Mouse (Mus musculus) heart, embryonic 11.5 days (tissue): ENCODE results near the gene Ogfod2. TPM values are rescaled to one million over a fixed set of nuclear protein-coding genes. Genes with fewer than 3 reads are reported as not detected.

ENCODE experiments used
- ATAC-seq: fragments of 200-750 bp; cut with Nextera tagmentation; replicated peaks from 2 replicates; pipeline ENCODE4 v1.8.0; 2017; ENCODE audit warnings: moderate library complexity; ENCODE audit not compliant: insufficient number of reproducible peaks, low FRiP score, low TSS enrichment
- H3K27ac ChIP-seq: fragments of 300-500 bp; sonication (generic); 2 replicates; pipeline ENCODE4 v1.5.1; 2014; ENCODE audit warnings: mild to moderate bottlenecking, low read depth, low read length
- H3K27me3 ChIP-seq: fragments of 300-500 bp; sonication (generic); 2 replicates; pipeline ENCODE4 v1.6.1; 2014; ENCODE audit warnings: mild to moderate bottlenecking, low read length, mixed read lengths; ENCODE audit not compliant: control insufficient read depth, insufficient read depth
- H3K36me3 ChIP-seq: fragments of 300-500 bp; sonication (generic); 2 replicates; pipeline ENCODE4 v1.6.1; 2014; ENCODE audit warnings: mild to moderate bottlenecking, low read length, moderate library complexity, mixed read lengths; ENCODE audit not compliant: control insufficient read depth, insufficient read depth
- H3K4me1 ChIP-seq: fragments of 300-500 bp; sonication (generic); 2 replicates; pipeline ENCODE4 v1.6.1; 2014; ENCODE audit warnings: low read length; ENCODE audit not compliant: control insufficient read depth, insufficient read depth
- H3K4me2 ChIP-seq: fragments of 300-500 bp; sonication (generic); 2 replicates; pipeline ENCODE4 v1.6.1; 2014; ENCODE audit warnings: mild to moderate bottlenecking, moderate library complexity
- H3K4me3 ChIP-seq: fragments of 300-500 bp; sonication (generic); 2 replicates; pipeline ENCODE4 v1.5.1; 2014; ENCODE audit warnings: low read depth, low read length
- H3K9ac ChIP-seq: fragments of 300-500 bp; sonication (generic); 2 replicates; pipeline ENCODE4 v1.6.1; 2014; ENCODE audit warnings: mild to moderate bottlenecking, low read depth, low read length, moderate library complexity
- H3K9me3 ChIP-seq: fragments of 300-500 bp; sonication (generic); replicated peaks from 2 replicates; pipeline ENCODE4 v1.6.1; 2016; ENCODE audit warnings: low read length; ENCODE audit not compliant: control insufficient read depth
- WGBS: fragments of 180-500 bp; shearing (Covaris S2); extraction: QIAGEN DNeasy Blood & Tissue Kit; methylation state at CpG from one replicate; pipeline ENCODE4 v1.1.7; 2014; ENCODE audit not compliant: insufficient replicate concordance; 5-methylcytosine and 5-hydroxymethylcytosine counted together
- polyA plus RNA-seq: library from polyadenylated mRNA; unstranded; fragments of >200 nt; fragmentation: Nextera tagmentation; extraction: Ambion mirVana; gene quantifications from 2 replicates; pipeline ENCODE4 v1.2.1, GENCODE M21; 2014

Gene Ogfod2
- polyA plus RNA-seq, 1 experiment from 2014 or later = 13.6 TPM

DNA sequence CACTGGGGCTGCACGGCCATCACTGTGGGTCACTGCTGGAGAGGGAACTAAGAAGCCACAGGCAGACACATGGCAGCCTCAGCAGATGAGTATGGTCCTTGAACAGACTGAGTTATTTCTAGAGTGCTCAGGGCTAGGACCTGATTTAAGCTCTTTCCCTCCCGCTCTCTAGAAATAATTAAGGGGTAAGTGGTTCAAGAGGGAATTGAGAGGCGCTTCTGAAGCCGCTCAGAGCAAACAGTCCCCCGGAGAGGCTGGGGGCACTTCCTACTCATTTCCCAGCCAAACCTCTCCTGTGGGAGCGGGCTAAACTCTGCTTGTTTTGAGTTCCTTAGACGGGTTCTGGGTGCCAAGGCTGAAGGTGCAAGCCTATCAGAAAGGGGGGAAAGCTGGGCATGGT is 38.8 kb downstream of the Ogfod2 start:
- H3K4me2 ChIP-seq = no peak overlapping the region
- H3K27me3 ChIP-seq = no peaks in the 10 kb centered on the region
- no peak overlapping the region for H3K27ac ChIP-seq
- H3K9ac ChIP-seq = no peak overlapping the region
- H3K4me3 ChIP-seq = no peak overlapping the region
- ATAC-seq = no peak
- no peaks in the 10 kb centered on the region; the same call in 1 of the 2 replicates for H3K4me1 ChIP-seq
- no peaks in the 10 kb centered on the region for H3K9me3 ChIP-seq
- H3K36me3 ChIP-seq = peaks cover 3% of the 10 kb centered on the region; the same call in 1 of the 2 replicates
- WGBS = 66% methylated on average over 7 of the region's 7 CpGs

DNA sequence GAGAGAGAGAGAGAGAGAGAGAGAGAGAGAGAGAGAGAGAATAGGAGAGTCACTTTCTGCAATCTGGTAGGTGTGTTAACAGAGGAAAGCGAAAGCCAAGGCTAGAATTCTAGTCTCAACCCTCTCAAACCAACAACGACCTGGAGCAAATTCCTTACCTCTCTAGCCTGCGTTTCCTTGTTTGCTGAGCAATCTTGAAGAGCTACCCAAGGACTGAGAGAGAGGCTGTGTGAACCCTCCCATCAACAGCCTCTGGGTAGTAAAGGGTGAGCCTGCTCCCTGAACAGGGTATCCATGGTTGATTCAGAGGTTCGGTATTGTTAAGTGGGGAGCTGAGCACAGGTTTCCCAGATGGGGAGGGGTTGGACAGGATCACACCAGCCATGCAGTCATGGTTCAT is 40.6 kb downstream of the Ogfod2 start:
- 82% methylated on average over 4 of the region's 4 CpGs for WGBS
- no peak overlapping the region for H3K9ac ChIP-seq
- no peaks in the 10 kb centered on the region for H3K9me3 ChIP-seq
- H3K36me3 ChIP-seq = peaks cover 3% of the 10 kb centered on the region; the same call in 1 of the 2 replicates
- H3K4me3 ChIP-seq = no peak overlapping the region
- ATAC-seq = no peak
- H3K27me3 ChIP-seq = no peaks in the 10 kb centered on the region
- no peak overlapping the region for H3K4me2 ChIP-seq
- no peaks in the 10 kb centered on the region for H3K4me1 ChIP-seq
- no peak overlapping the region for H3K27ac ChIP-seq

DNA sequence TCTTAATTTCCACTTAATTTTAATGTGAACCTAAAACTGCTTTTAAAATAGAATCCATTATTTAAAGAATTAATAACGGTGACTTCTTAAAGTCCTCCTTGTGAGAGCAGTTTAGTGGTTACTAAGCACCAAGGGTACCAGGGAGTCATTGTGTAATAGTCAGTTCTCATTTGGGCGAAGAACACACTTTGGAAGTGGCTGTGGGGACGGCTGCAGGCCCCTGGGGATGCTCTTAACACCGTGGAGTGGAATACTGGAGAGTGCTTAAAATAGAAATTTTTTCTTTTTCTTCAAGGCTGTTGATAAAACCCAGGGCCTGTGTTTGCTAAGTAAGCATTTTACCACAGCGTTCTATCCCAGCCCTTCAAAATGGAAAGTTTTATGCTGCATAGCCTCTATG is 43.8 kb downstream of the Ogfod2 start:
- Histone ChIP-seq H3K9me3 (no peaks in the 10 kb centered on the region), H3K4me3 (no peak overlapping the region), H3K4me1 (peaks cover 23% of the 10 kb centered on the region), H3K9ac (no peak overlapping the region), H3K27me3 (no peaks in the 10 kb centered on the region), H3K36me3 (no peaks in the 10 kb centered on the region), H3K4me2 (no peak overlapping the region), H3K27ac (no peak overlapping the region)
- ATAC-seq = no peak
- 52% methylated on average over 5 of the region's 5 CpGs for WGBS

DNA sequence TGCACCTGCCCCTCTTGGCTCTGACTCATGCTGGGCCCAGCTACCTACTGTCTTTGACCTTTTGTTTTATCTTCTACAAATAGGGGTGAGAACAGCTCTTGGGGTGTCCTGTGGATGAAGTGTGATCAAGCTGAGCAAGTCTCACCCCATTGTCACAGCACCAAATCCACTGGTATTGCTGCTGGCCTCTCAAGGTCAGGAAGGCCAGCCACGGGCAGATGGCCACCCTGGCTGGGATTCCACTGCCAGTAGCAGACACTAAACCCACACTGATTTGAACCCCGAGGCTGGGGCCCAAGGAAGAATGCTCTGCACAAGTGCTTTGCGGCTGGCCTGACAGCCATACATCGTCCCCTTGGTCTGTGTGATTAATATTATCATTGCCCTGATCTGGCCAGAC is 46.2 kb downstream of the Ogfod2 start:
- no peak overlapping the region for H3K4me2 ChIP-seq
- no peak overlapping the region for H3K4me3 ChIP-seq
- H3K9me3 ChIP-seq = no peaks in the 10 kb centered on the region
- H3K27ac ChIP-seq = 0 out of 2 replicates have a peak overlapping the region, but pooled peaks have one; percentile 5
- 29% methylated on average over 4 of the region's 4 CpGs for WGBS
- no peak for ATAC-seq
- H3K36me3 ChIP-seq = no peaks in the 10 kb centered on the region
- peaks cover 44% of the 10 kb centered on the region for H3K4me1 ChIP-seq
- H3K27me3 ChIP-seq = no peaks in the 10 kb centered on the region
- no peak overlapping the region for H3K9ac ChIP-seq

DNA sequence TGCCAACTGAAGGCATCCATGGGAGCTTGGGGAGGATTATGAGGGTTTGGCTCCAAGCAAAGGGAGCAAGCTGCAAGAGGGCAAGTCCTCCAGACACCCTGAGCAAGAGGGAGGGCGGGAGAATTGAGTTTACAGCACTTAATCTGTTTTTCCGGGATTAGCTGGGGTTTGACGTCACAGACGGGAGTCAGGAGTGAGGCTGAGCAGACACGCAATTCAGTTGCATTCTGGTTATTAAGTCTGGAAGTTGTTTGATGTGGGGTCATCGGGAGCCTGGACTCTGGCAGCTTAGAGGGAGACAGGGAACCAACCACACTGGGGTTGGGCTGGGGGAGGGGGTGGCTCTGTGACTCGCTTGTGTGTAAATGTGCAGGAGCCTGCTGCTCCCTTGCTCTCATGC is 47.4 kb downstream of the Ogfod2 start:
- ATAC-seq = no peak
- 32% methylated on average over 7 of the region's 7 CpGs for WGBS
- H3K9ac ChIP-seq = peak overlapping the region; percentile 16; the same call in 1 of the 2 replicates
- no peaks in the 10 kb centered on the region for H3K27me3 ChIP-seq
- H3K4me2 ChIP-seq = no peak overlapping the region
- peak overlapping the region; percentile 41 for H3K27ac ChIP-seq
- no peaks in the 10 kb centered on the region for H3K9me3 ChIP-seq
- no peaks in the 10 kb centered on the region for H3K36me3 ChIP-seq
- no peak overlapping the region for H3K4me3 ChIP-seq
- H3K4me1 ChIP-seq = peaks cover 56% of the 10 kb centered on the region

DNA sequence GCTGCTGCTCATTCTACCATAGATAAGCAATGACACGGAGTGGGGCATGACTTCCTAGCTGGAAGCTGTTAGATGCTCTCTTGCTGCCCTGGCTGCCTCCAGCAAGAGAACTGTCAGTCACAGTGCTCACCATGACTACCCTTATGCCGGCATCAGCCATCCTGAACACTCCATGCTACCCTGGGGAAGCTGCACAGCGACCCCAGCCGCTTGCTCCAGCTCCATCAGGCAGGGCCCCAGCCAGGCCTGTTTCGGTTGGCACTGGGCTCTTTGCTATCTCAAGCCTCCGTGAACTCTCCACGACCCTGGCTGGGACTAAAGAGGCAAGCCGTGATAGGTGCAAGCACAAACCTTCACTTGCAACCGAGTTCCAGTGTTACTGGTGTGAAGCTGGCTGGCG is 49.7 kb downstream of the Ogfod2 start:
- no peak overlapping the region for H3K9ac ChIP-seq
- H3K4me2 ChIP-seq = peak overlapping the region; percentile 2; the same call in 1 of the 2 replicates
- WGBS = 13% methylated on average over 10 of the region's 10 CpGs
- peaks cover 78% of the 10 kb centered on the region for H3K4me1 ChIP-seq
- no peaks in the 10 kb centered on the region for H3K9me3 ChIP-seq
- no peaks in the 10 kb centered on the region for H3K27me3 ChIP-seq
- no peak overlapping the region for H3K4me3 ChIP-seq
- 0 out of 2 replicates have a peak, but pooled peaks have one; percentile 43 for ATAC-seq
- H3K27ac ChIP-seq = peak overlapping the region; percentile 31
- no peaks in the 10 kb centered on the region for H3K36me3 ChIP-seq

DNA sequence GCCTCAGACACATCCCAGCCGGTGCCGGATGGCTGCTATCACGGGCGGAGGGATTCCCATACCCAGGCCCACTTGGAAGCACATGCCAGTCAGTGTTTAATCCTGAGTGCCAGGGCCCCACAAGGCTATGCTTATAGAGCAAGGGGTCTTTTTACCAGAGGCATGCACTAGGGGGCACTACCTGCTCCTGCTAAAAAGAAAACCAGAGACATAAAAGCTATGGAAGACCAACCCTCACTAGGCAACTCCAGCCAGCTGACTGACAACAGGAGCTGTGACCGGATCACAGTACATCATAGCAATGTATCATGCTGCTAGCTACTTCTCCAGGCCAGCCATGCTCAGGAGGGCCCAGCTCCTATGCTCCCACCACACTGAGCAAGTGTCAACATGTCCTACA is 50.5 kb downstream of the Ogfod2 start:
- Histone ChIP-seq H3K4me2 (no peak overlapping the region), H3K36me3 (no peaks in the 10 kb centered on the region), H3K4me3 (no peak overlapping the region), H3K27me3 (no peaks in the 10 kb centered on the region), H3K4me1 (peaks cover 85% of the 10 kb centered on the region), H3K9ac (no peak overlapping the region), H3K9me3 (no peaks in the 10 kb centered on the region), H3K27ac (peak overlapping the region; percentile 31)
- no peak for ATAC-seq
- 47% methylated on average over 5 of the region's 5 CpGs for WGBS

DNA sequence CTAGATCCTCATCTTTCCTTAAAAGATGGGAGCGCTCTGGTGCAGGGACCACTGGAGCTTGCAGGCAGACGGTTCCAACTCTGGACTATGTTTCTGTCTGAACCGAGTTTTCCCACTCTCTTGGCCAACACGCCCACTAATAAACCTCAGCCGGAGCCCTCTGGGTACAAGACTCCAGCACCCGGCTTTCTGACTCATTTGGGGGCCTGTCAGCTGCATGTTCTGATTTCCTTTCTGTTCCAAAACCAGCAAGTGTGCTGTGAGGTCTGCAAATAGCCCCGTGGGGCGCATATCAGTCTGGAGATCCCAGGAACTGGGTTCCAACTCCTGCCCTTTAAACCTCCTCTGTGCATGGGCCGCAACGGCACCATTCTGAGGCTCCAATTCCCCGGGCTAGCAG is 51.3 kb downstream of the Ogfod2 start:
- no peaks in the 10 kb centered on the region for H3K9me3 ChIP-seq
- H3K9ac ChIP-seq = no peak overlapping the region
- H3K27me3 ChIP-seq = no peaks in the 10 kb centered on the region
- no peak overlapping the region for H3K27ac ChIP-seq
- no peak for ATAC-seq
- peaks cover 89% of the 10 kb centered on the region for H3K4me1 ChIP-seq
- H3K36me3 ChIP-seq = no peaks in the 10 kb centered on the region; the same call in 1 of the 2 replicates
- H3K4me2 ChIP-seq = no peak overlapping the region
- 80% methylated on average over 11 of the region's 11 CpGs for WGBS
- no peak overlapping the region for H3K4me3 ChIP-seq
